Mouse (Mus musculus): ENCODE results near the gene Runx2.

GRCm38 (mm10) chr17:44768522-44768921 is 46.1 kb downstream of the Runx2 start:
- no peak for TF ChIP-seq POLR2A (IDR thresholded peaks at IDR 0.05; ENCODE audit: low read depth, low read length)
- TF ChIP-seq CTCF (conservative IDR thresholded peaks at IDR 0.05; ENCODE audit: insufficient read depth, insufficient read length, low read depth, low read length), result no peak
